Mouse (Mus musculus): ENCODE results near the gene Disp1. TPM values are rescaled to one million over a fixed set of nuclear protein-coding genes. Genes with fewer than 3 reads are reported as not detected.

Disp1 gene
- polyA plus RNA-seq, 1 experiment from 2014 or later, result 4.5 TPM

DNA sequence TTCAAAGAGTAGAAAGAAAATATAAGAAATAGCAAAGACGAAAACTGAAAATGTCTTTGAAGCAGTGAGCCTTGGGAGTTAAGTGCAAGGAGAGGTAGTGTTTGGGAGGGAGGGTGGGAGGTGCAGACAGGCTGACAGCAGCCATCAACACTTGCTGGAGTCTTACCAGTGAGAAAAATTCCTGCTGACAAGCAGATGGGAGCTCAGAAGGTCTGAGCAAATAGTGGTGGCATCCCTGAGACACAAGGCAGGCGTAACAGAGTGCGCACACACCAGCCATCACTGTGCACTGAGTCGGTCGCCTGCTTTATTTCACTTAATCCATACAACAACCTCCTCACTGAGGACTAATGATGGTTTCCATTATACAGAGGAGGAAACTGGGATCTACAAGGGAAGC is 37.8 kb downstream of the Disp1 start:
- Histone ChIP-seq H3K36me3 (ENCODE audit: control insufficient read depth, insufficient read depth) (no peaks in the 10 kb centered on the region), H3K4me1 (replicated peaks; ENCODE audit: control insufficient read depth, insufficient read depth, low read length) (no peaks in the 10 kb centered on the region), H3K27ac (ENCODE audit: low read depth, low read length) (no peak overlapping the region), H3K4me3 (ENCODE audit: low read depth, low read length) (no peak overlapping the region), H3K9ac (ENCODE audit: low read depth, low read length) (no peak overlapping the region), H3K4me2 (replicated peaks; ENCODE audit: low read depth) (no peak overlapping the region), H3K27me3 (replicated peaks; ENCODE audit: control insufficient read depth, insufficient read depth, low read length) (no peaks in the 10 kb centered on the region), H3K9me3 (ENCODE audit: control insufficient read depth) (no peaks in the 10 kb centered on the region)
- no peak for TF ChIP-seq CTCF (IDR thresholded peaks at IDR 0.05; ENCODE audit: low read depth)
- no peak for ATAC-seq
- WGBS, result 77% methylated on average over 5 of the region's 5 CpGs

GRCm38 (mm10) chr1:183182641-183183414 is 38.5 kb downstream of the Disp1 start:
- Histone ChIP-seq H3K27ac (ENCODE audit: low read depth, low read length) (no peak overlapping the region), H3K9ac (ENCODE audit: low read depth, low read length) (no peak overlapping the region), H3K4me1 (replicated peaks; ENCODE audit: control insufficient read depth, insufficient read depth, low read length) (no peaks in the 10 kb centered on the region), H3K4me2 (replicated peaks; ENCODE audit: low read depth) (no peak overlapping the region), H3K27me3 (replicated peaks; ENCODE audit: control insufficient read depth, insufficient read depth, low read length) (no peaks in the 10 kb centered on the region), H3K4me3 (ENCODE audit: low read depth, low read length) (no peak overlapping the region), H3K9me3 (ENCODE audit: control insufficient read depth) (no peaks in the 10 kb centered on the region), H3K36me3 (ENCODE audit: control insufficient read depth, insufficient read depth) (no peaks in the 10 kb centered on the region)
- 47% methylated on average over 12 of the region's 12 CpGs for WGBS
- TF ChIP-seq CTCF (IDR thresholded peaks at IDR 0.05; ENCODE audit: low read depth), result no peak
- no peak for ATAC-seq

DNA sequence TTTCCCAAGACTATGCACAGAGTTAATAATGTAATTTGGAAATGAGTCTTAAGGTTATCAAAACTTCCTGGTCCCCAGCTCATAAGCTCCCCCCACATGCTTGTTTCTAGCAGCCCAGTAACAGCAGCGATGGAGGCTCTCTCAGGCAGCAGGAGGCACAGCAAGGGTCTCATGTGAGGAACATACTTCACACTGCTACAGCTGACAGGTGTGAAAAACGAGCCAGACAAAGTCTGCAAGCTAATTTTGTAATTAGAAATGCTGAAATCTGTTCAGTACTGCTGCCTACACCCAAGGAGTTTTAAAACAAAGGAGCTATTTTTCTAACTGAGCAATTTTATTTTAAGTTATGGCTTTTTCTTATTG is 40.3 kb downstream of the Disp1 start:
- H3K9ac ChIP-seq (ENCODE audit: low read depth, low read length), result no peak overlapping the region
- 62% methylated on average over 2 of the region's 2 CpGs for WGBS
- no peak overlapping the region for H3K4me2 ChIP-seq (replicated peaks; ENCODE audit: low read depth)
- no peak overlapping the region for H3K4me3 ChIP-seq (ENCODE audit: low read depth, low read length)
- H3K9me3 ChIP-seq (ENCODE audit: control insufficient read depth), result no peaks in the 10 kb centered on the region
- no peak for ATAC-seq
- TF ChIP-seq CTCF (IDR thresholded peaks at IDR 0.05; ENCODE audit: low read depth), result no peak
- H3K36me3 ChIP-seq (ENCODE audit: control insufficient read depth, insufficient read depth), result no peaks in the 10 kb centered on the region
- H3K27ac ChIP-seq (ENCODE audit: low read depth, low read length), result no peak overlapping the region
- H3K4me1 ChIP-seq (replicated peaks; ENCODE audit: control insufficient read depth, insufficient read depth, low read length), result no peaks in the 10 kb centered on the region
- no peaks in the 10 kb centered on the region for H3K27me3 ChIP-seq (replicated peaks; ENCODE audit: control insufficient read depth, insufficient read depth, low read length)

- no peak overlapping the region for H3K27ac ChIP-seq (ENCODE audit: low read depth, low read length)
- no peak overlapping the region for H3K4me3 ChIP-seq (ENCODE audit: low read depth, low read length)
- no peak for TF ChIP-seq CTCF (IDR thresholded peaks at IDR 0.05; ENCODE audit: low read depth)
- H3K9ac ChIP-seq (ENCODE audit: low read depth, low read length), result no peak overlapping the region
- no peaks in the 10 kb centered on the region for H3K36me3 ChIP-seq (ENCODE audit: control insufficient read depth, insufficient read depth)
- H3K4me1 ChIP-seq (replicated peaks; ENCODE audit: control insufficient read depth, insufficient read depth, low read length), result no peaks in the 10 kb centered on the region
- no peaks in the 10 kb centered on the region for H3K27me3 ChIP-seq (replicated peaks; ENCODE audit: control insufficient read depth, insufficient read depth, low read length)
- no peak for ATAC-seq
- no peaks in the 10 kb centered on the region for H3K9me3 ChIP-seq (ENCODE audit: control insufficient read depth)
- H3K4me2 ChIP-seq (replicated peaks; ENCODE audit: low read depth), result no peak overlapping the region
- WGBS, result 64% methylated on average over 2 of the region's 2 CpGs
Measured at GRCm38 (mm10) chr1:183180301-183181029, 40.9 kb downstream of the Disp1 start.

DNA sequence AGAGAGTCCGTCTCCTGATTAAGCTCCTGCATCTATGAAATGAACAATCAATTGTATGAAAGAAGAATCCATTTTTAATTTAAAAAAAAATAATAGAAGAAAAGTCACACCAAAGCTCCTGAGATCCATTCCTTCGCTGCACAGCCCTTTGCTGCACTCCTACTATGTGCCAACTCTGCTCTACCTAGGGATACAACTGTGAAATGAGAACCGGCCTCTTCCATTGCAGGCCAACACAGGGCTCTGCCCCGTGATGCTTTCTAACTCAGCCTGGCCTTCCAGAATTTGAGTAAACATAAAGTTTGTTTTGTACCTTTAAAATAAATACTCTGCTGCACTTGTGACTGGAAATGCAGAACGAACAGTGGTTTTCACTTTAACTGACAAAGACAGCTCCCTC is 42.0 kb downstream of the Disp1 start:
- H3K27ac ChIP-seq (ENCODE audit: low read depth, low read length), result no peak overlapping the region
- no peak for TF ChIP-seq CTCF (IDR thresholded peaks at IDR 0.05; ENCODE audit: low read depth)
- no peaks in the 10 kb centered on the region for H3K4me1 ChIP-seq (replicated peaks; ENCODE audit: control insufficient read depth, insufficient read depth, low read length)
- WGBS, result 81% methylated on average over 5 of the region's 5 CpGs
- no peaks in the 10 kb centered on the region for H3K36me3 ChIP-seq (ENCODE audit: control insufficient read depth, insufficient read depth)
- H3K4me3 ChIP-seq (ENCODE audit: low read depth, low read length), result no peak overlapping the region
- H3K9ac ChIP-seq (ENCODE audit: low read depth, low read length), result no peak overlapping the region
- ATAC-seq, result no peak
- H3K27me3 ChIP-seq (replicated peaks; ENCODE audit: control insufficient read depth, insufficient read depth, low read length), result no peaks in the 10 kb centered on the region
- no peak overlapping the region for H3K4me2 ChIP-seq (replicated peaks; ENCODE audit: low read depth)
- no peaks in the 10 kb centered on the region for H3K9me3 ChIP-seq (ENCODE audit: control insufficient read depth)

DNA sequence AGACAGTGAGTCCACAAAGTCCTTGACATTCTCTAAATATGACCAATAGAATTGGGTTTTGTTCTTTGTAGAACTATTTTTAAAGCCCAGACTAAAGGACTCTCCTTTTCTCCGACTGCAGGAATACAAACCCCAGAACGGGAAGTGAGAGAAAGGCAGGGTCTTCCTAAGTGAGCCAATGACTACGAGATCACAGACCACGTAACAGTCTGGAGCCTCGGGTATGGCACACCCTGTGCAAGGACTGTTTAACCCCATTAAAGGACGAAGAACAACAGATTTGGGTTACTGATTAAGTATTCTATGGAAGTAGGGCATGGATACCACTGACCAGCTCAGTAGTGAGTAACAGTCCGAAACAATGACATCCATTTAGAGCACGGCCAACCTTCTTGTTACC is 46.1 kb downstream of the Disp1 start:
- 87% methylated on average over 8 of the region's 8 CpGs for WGBS
- Histone ChIP-seq H3K9me3 (ENCODE audit: control insufficient read depth) (no peaks in the 10 kb centered on the region), H3K36me3 (ENCODE audit: control insufficient read depth, insufficient read depth) (no peaks in the 10 kb centered on the region), H3K4me2 (replicated peaks; ENCODE audit: low read depth) (no peak overlapping the region), H3K4me1 (replicated peaks; ENCODE audit: control insufficient read depth, insufficient read depth, low read length) (no peaks in the 10 kb centered on the region), H3K27me3 (replicated peaks; ENCODE audit: control insufficient read depth, insufficient read depth, low read length) (no peaks in the 10 kb centered on the region), H3K9ac (ENCODE audit: low read depth, low read length) (no peak overlapping the region), H3K4me3 (ENCODE audit: low read depth, low read length) (no peak overlapping the region), H3K27ac (ENCODE audit: low read depth, low read length) (no peak overlapping the region)
- TF ChIP-seq CTCF (IDR thresholded peaks at IDR 0.05; ENCODE audit: low read depth), result no peak
- no peak for ATAC-seq
